Mouse (Mus musculus): ENCODE measurements at regions not wholly inside any gene's neighbourhood (a gene's known extent, or its start where the extent isn't known, plus 50 kb on each side); places are given as distances from the start of the nearest gene placed in this dataset.

GRCm38 (mm10) chr1:169135542-169135941 is 395.7 kb downstream of the Nuf2 start:
- no peak overlapping the region for H3K4me3 ChIP-seq (ENCODE audit: control insufficient read depth, low read depth, low read length)
- TF ChIP-seq POLR2A (IDR thresholded peaks at IDR 0.05; ENCODE audit: control insufficient read depth, low read depth, low read length) (no peak), CTCF (IDR thresholded peaks at IDR 0.05; ENCODE audit: control insufficient read depth, insufficient read depth, insufficient replicate concordance, low read depth, low read length) (no peak)
- no peak overlapping the region for H3K27ac ChIP-seq (ENCODE audit: control insufficient read depth, insufficient read depth, low read depth, low read length)
- no peaks in the 10 kb centered on the region for H3K4me1 ChIP-seq (ENCODE audit: control insufficient read depth, insufficient read depth, low read length)
- no peaks in the 10 kb centered on the region for H3K27me3 ChIP-seq (ENCODE audit: control insufficient read depth, insufficient read depth, low read length)
- H3K36me3 ChIP-seq (ENCODE audit: control insufficient read depth, insufficient read depth, low read length), result no peaks in the 10 kb centered on the region

- H3K27ac ChIP-seq (ENCODE audit: control insufficient read depth, insufficient read depth, low read depth, low read length), result no peak overlapping the region
- no peak overlapping the region for H3K4me3 ChIP-seq (ENCODE audit: control insufficient read depth, low read depth, low read length)
- TF ChIP-seq CTCF (IDR thresholded peaks at IDR 0.05; ENCODE audit: control insufficient read depth, insufficient read depth, insufficient replicate concordance, low read depth, low read length), result no peak
- TF ChIP-seq POLR2A (IDR thresholded peaks at IDR 0.05; ENCODE audit: control insufficient read depth, low read depth, low read length), result no peak
- H3K4me1 ChIP-seq (ENCODE audit: control insufficient read depth, insufficient read depth, low read length), result no peaks in the 10 kb centered on the region
- H3K27me3 ChIP-seq (ENCODE audit: control insufficient read depth, insufficient read depth, low read length), result no peaks in the 10 kb centered on the region
- H3K36me3 ChIP-seq (ENCODE audit: control insufficient read depth, insufficient read depth, low read length), result no peaks in the 10 kb centered on the region
Observed at GRCm38 (mm10) chr1:169103669-169104068, 427.6 kb downstream of the Nuf2 start.

- no peak overlapping the region for H3K27ac ChIP-seq (ENCODE audit: control insufficient read depth, insufficient read depth, low read depth, low read length)
- no peaks in the 10 kb centered on the region for H3K36me3 ChIP-seq (ENCODE audit: control insufficient read depth, insufficient read depth, low read length)
Observed at GRCm38 (mm10) chr1:169103113-169103512, 428.2 kb downstream of the Nuf2 start.

GRCm38 (mm10) chr1:169099221-169099620 is 432.0 kb downstream of the Nuf2 start:
- H3K4me1 ChIP-seq (ENCODE audit: control insufficient read depth, insufficient read depth, low read length), result no peaks in the 10 kb centered on the region
- TF ChIP-seq CTCF (IDR thresholded peaks at IDR 0.05; ENCODE audit: control insufficient read depth, insufficient read depth, insufficient replicate concordance, low read depth, low read length) (no peak), POLR2A (IDR thresholded peaks at IDR 0.05; ENCODE audit: control insufficient read depth, low read depth, low read length) (no peak)
- H3K36me3 ChIP-seq (ENCODE audit: control insufficient read depth, insufficient read depth, low read length), result no peaks in the 10 kb centered on the region
- no peak overlapping the region for H3K27ac ChIP-seq (ENCODE audit: control insufficient read depth, insufficient read depth, low read depth, low read length)
- no peaks in the 10 kb centered on the region for H3K27me3 ChIP-seq (ENCODE audit: control insufficient read depth, insufficient read depth, low read length)
- no peak overlapping the region for H3K4me3 ChIP-seq (ENCODE audit: control insufficient read depth, low read depth, low read length)

More at GRCm38 (mm10) chr1:169103113-169103512, 428.2 kb downstream of the Nuf2 start:
- TF ChIP-seq CTCF (IDR thresholded peaks at IDR 0.05; ENCODE audit: control insufficient read depth, insufficient read depth, insufficient replicate concordance, low read depth, low read length), result no peak
- TF ChIP-seq POLR2A (IDR thresholded peaks at IDR 0.05; ENCODE audit: control insufficient read depth, low read depth, low read length), result no peak
- H3K4me1 ChIP-seq (ENCODE audit: control insufficient read depth, insufficient read depth, low read length), result no peaks in the 10 kb centered on the region
- H3K27me3 ChIP-seq (ENCODE audit: control insufficient read depth, insufficient read depth, low read length), result no peaks in the 10 kb centered on the region
- no peak overlapping the region for H3K4me3 ChIP-seq (ENCODE audit: control insufficient read depth, low read depth, low read length)

- H3K27ac ChIP-seq (ENCODE audit: control insufficient read depth, insufficient read depth, low read depth, low read length), result no peak overlapping the region
- H3K27me3 ChIP-seq (ENCODE audit: control insufficient read depth, insufficient read depth, low read length), result no peaks in the 10 kb centered on the region
- TF ChIP-seq CTCF (IDR thresholded peaks at IDR 0.05; ENCODE audit: control insufficient read depth, insufficient read depth, insufficient replicate concordance, low read depth, low read length), result no peak
- no peak for TF ChIP-seq POLR2A (IDR thresholded peaks at IDR 0.05; ENCODE audit: control insufficient read depth, low read depth, low read length)
- H3K4me1 ChIP-seq (ENCODE audit: control insufficient read depth, insufficient read depth, low read length), result no peaks in the 10 kb centered on the region
- H3K36me3 ChIP-seq (ENCODE audit: control insufficient read depth, insufficient read depth, low read length), result no peaks in the 10 kb centered on the region
- no peak overlapping the region for H3K4me3 ChIP-seq (ENCODE audit: control insufficient read depth, low read depth, low read length)
Observed at GRCm38 (mm10) chr1:169096737-169097136, 434.5 kb downstream of the Nuf2 start.

GRCm38 (mm10) chr1:169093602-169094354 is 437.5 kb downstream of the Nuf2 start:
- Histone ChIP-seq H3K27me3 (ENCODE audit: control insufficient read depth, insufficient read depth, low read length) (no peaks in the 10 kb centered on the region), H3K4me1 (ENCODE audit: control insufficient read depth, insufficient read depth, low read length) (no peaks in the 10 kb centered on the region), H3K27ac (ENCODE audit: control insufficient read depth, insufficient read depth, low read depth, low read length) (no peak overlapping the region), H3K36me3 (ENCODE audit: control insufficient read depth, insufficient read depth, low read length) (no peaks in the 10 kb centered on the region), H3K4me3 (ENCODE audit: control insufficient read depth, low read depth, low read length) (no peak overlapping the region)
- TF ChIP-seq CTCF (IDR thresholded peaks at IDR 0.05; ENCODE audit: control insufficient read depth, insufficient read depth, insufficient replicate concordance, low read depth, low read length) (no peak), POLR2A (IDR thresholded peaks at IDR 0.05; ENCODE audit: control insufficient read depth, low read depth, low read length) (no peak)

GRCm38 (mm10) chr1:169086032-169086431 is 445.2 kb downstream of the Nuf2 start:
- H3K27me3 ChIP-seq (ENCODE audit: control insufficient read depth, insufficient read depth, low read length), result no peaks in the 10 kb centered on the region
- no peak overlapping the region for H3K27ac ChIP-seq (ENCODE audit: control insufficient read depth, insufficient read depth, low read depth, low read length)
- TF ChIP-seq CTCF (IDR thresholded peaks at IDR 0.05; ENCODE audit: control insufficient read depth, insufficient read depth, insufficient replicate concordance, low read depth, low read length) (no peak), POLR2A (IDR thresholded peaks at IDR 0.05; ENCODE audit: control insufficient read depth, low read depth, low read length) (no peak)
- H3K4me3 ChIP-seq (ENCODE audit: control insufficient read depth, low read depth, low read length), result no peak overlapping the region
- H3K4me1 ChIP-seq (ENCODE audit: control insufficient read depth, insufficient read depth, low read length), result no peaks in the 10 kb centered on the region
- H3K36me3 ChIP-seq (ENCODE audit: control insufficient read depth, insufficient read depth, low read length), result no peaks in the 10 kb centered on the region

All from testis, adult 2 months (tissue).